14 mouse cellular contexts compared by ENCODE assay signal in genomic region chr3:66661826-66662618, GRCm38 (mm10).
"Had no signal": no experiment of that assay in that cellular context is flagged by ENCODE, and none has a peak within 500 bp of the region (broad histone marks: within the 10 kb centered on the region; RNA-seq: fewer than 3 reads in every experiment).

No protein-coding gene starts in this region.

- H3K4me1 ChIP-seq: kidney, embryonic 15.5 days; limb, embryonic 15.5 days had no signal

- DNase-seq: kidney, adult 2 months; kidney, postnatal 14 days; lung, embryonic 14.5 days; lung, postnatal 10 days; right cerebral cortex, postnatal 25 days; thymus, postnatal 4 days had no signal

- H3K27ac ChIP-seq: kidney, embryonic 15.5 days; left cerebral cortex, adult 2 months; limb, embryonic 15.5 days; liver, embryonic 12.5 days; macrophage; midbrain, embryonic 13.5 days; stomach, postnatal 0 days had no signal

- H3K4me3 ChIP-seq: kidney, embryonic 15.5 days; left cerebral cortex, adult 2 months; limb, embryonic 15.5 days; liver, embryonic 12.5 days; megakaryocyte, embryonic 14.5 days; midbrain, embryonic 13.5 days had no signal

- H3K9ac ChIP-seq: kidney, embryonic 15.5 days; limb, embryonic 15.5 days; liver, embryonic 12.5 days; lung, embryonic 14.5 days; midbrain, embryonic 13.5 days had no signal

- H3K4me2 ChIP-seq: kidney, embryonic 15.5 days; limb, embryonic 15.5 days; liver, embryonic 12.5 days; lung, embryonic 14.5 days; midbrain, embryonic 13.5 days had no signal

- ATAC-seq: liver, embryonic 12.5 days; midbrain, embryonic 13.5 days had no signal

- H3K9me3 ChIP-seq: kidney, embryonic 15.5 days; limb, embryonic 15.5 days; liver, embryonic 12.5 days; megakaryocyte, embryonic 14.5 days; midbrain, embryonic 13.5 days had no signal

- H3K36me3 ChIP-seq: kidney, embryonic 15.5 days; limb, embryonic 15.5 days; liver, embryonic 12.5 days; midbrain, embryonic 13.5 days had no signal

- H3K27me3 ChIP-seq: kidney, embryonic 15.5 days; limb, embryonic 15.5 days; liver, embryonic 12.5 days; midbrain, embryonic 13.5 days had no signal
